Mouse (Mus musculus): Measurements from ENCODE around the gene Slc2a8. TPM values are rescaled to one million over a fixed set of nuclear protein-coding genes. Genes with fewer than 3 reads are reported as not detected.
"Not testable (repeated sequence)": the region's sequence is repeated elsewhere in the genome, so short reads cannot be mapped to it uniquely, and the experiment has no call there.

The Slc2a8 gene
- 19.2 and 20.6 TPM in 2 replicates for polyA plus RNA-seq (2015; fragmentation: Nextera tagmentation; extraction: Ambion mirVana)

GRCm38 (mm10) chr2:32981725-32982271, at the start of gene Slc2a8:
Gene Slc2a8, minus strand, starts transcription at chr2:32982083.
- ATAC-seq (ENCODE audit: low read depth) = peak; percentile 100
- H3K9me3 ChIP-seq (ENCODE audit: control insufficient read depth, low read length) = no peaks in the 10 kb centered on the region
- H3K4me1 ChIP-seq (replicated peaks; ENCODE audit: control insufficient read depth, insufficient read depth, low read length) = peaks cover 7% of the 10 kb centered on the region
- no peaks in the 10 kb centered on the region for H3K27me3 ChIP-seq (ENCODE audit: control insufficient read depth, insufficient read depth, low read depth, low read length)
- WGBS = under 1% methylated on average over 43 of the region's 50 CpGs
- H3K36me3 ChIP-seq (ENCODE audit: control insufficient read depth, insufficient read depth, low read length) = no peaks in the 10 kb centered on the region
- peak within 1 kb of the TSS; percentile 88 for H3K9ac ChIP-seq (ENCODE audit: low read length)
- peak within 1 kb of the TSS; percentile 85 for H3K4me3 ChIP-seq (ENCODE audit: low read length)
- H3K27ac ChIP-seq (ENCODE audit: low read length) = peak within 1 kb of the TSS; percentile 54; the same call in 1 of the 2 replicates
- peak within 1 kb of the TSS; percentile 100 for H3K4me2 ChIP-seq (ENCODE audit: low read depth, low read length)

- Histone ChIP-seq H3K36me3 (ENCODE audit: control insufficient read depth, insufficient read depth, low read length) (no peaks in the 10 kb centered on the region), H3K27me3 (ENCODE audit: control insufficient read depth, insufficient read depth, low read depth, low read length) (no peaks in the 10 kb centered on the region), H3K9me3 (ENCODE audit: control insufficient read depth, low read length) (no peaks in the 10 kb centered on the region), H3K27ac (ENCODE audit: low read length) (no peak overlapping the region), H3K4me3 (ENCODE audit: low read length) (no peak overlapping the region), H3K4me2 (ENCODE audit: low read depth, low read length) (no peak overlapping the region), H3K9ac (ENCODE audit: low read length) (no peak overlapping the region), H3K4me1 (replicated peaks; ENCODE audit: control insufficient read depth, insufficient read depth, low read length) (no peaks in the 10 kb centered on the region)
- peak; percentile 54 for ATAC-seq (ENCODE audit: low read depth)
- WGBS = 65% methylated on average over 4 of the region's 4 CpGs
Measured at GRCm38 (mm10) chr2:33025040-33025439, 43.2 kb upstream of the Slc2a8 start.

GRCm38 (mm10) chr2:33024564-33024963, 42.7 kb upstream of the Slc2a8 start:
- H3K4me1 ChIP-seq (replicated peaks; ENCODE audit: control insufficient read depth, insufficient read depth, low read length) = no peaks in the 10 kb centered on the region
- H3K9me3 ChIP-seq (ENCODE audit: control insufficient read depth, low read length) = no peaks in the 10 kb centered on the region
- no peak overlapping the region for H3K9ac ChIP-seq (ENCODE audit: low read length)
- H3K27ac ChIP-seq (ENCODE audit: low read length) = no peak overlapping the region; the same call in 1 of the 2 replicates
- peak; percentile 34; the same call in 1 of the 2 replicates for ATAC-seq (ENCODE audit: low read depth)
- WGBS = 67% methylated on average over 10 of the region's 10 CpGs
- H3K36me3 ChIP-seq (ENCODE audit: control insufficient read depth, insufficient read depth, low read length) = no peaks in the 10 kb centered on the region
- no peaks in the 10 kb centered on the region for H3K27me3 ChIP-seq (ENCODE audit: control insufficient read depth, insufficient read depth, low read depth, low read length)
- no peak overlapping the region for H3K4me2 ChIP-seq (ENCODE audit: low read depth, low read length)
- H3K4me3 ChIP-seq (ENCODE audit: low read length) = no peak overlapping the region

- no peaks in the 10 kb centered on the region for H3K4me1 ChIP-seq (replicated peaks; ENCODE audit: control insufficient read depth, insufficient read depth, low read length)
Measured at GRCm38 (mm10) chr2:33022846-33023245, 41.0 kb upstream of the Slc2a8 start.

GRCm38 (mm10) chr2:33018026-33018425, 36.1 kb upstream of the Slc2a8 start:
- Histone ChIP-seq H3K27me3 (ENCODE audit: control insufficient read depth, insufficient read depth, low read depth, low read length) (no peaks in the 10 kb centered on the region), H3K36me3 (ENCODE audit: control insufficient read depth, insufficient read depth, low read length) (no peaks in the 10 kb centered on the region), H3K4me1 (replicated peaks; ENCODE audit: control insufficient read depth, insufficient read depth, low read length) (no peaks in the 10 kb centered on the region), H3K9me3 (ENCODE audit: control insufficient read depth, low read length) (no peaks in the 10 kb centered on the region), H3K9ac (ENCODE audit: low read length) (no peak overlapping the region), H3K27ac (ENCODE audit: low read length) (no peak overlapping the region), H3K4me3 (ENCODE audit: low read length) (no peak overlapping the region), H3K4me2 (ENCODE audit: low read depth, low read length) (no peak overlapping the region)
- WGBS = 6% methylated on average over 6 of the region's 6 CpGs
- ATAC-seq (ENCODE audit: low read depth) = no peak

More at GRCm38 (mm10) chr2:33022846-33023245, 41.0 kb upstream of the Slc2a8 start:
- Histone ChIP-seq H3K27ac (ENCODE audit: low read length) (no peak overlapping the region), H3K4me3 (ENCODE audit: low read length) (no peak overlapping the region), H3K4me2 (ENCODE audit: low read depth, low read length) (no peak overlapping the region), H3K9me3 (ENCODE audit: control insufficient read depth, low read length) (no peaks in the 10 kb centered on the region), H3K9ac (ENCODE audit: low read length) (no peak overlapping the region), H3K36me3 (ENCODE audit: control insufficient read depth, insufficient read depth, low read length) (no peaks in the 10 kb centered on the region), H3K27me3 (ENCODE audit: control insufficient read depth, insufficient read depth, low read depth, low read length) (no peaks in the 10 kb centered on the region)
- 77% methylated on average over 6 of the region's 6 CpGs for WGBS
- no peak for ATAC-seq (ENCODE audit: low read depth)

- 74% methylated on average over 2 of the region's 2 CpGs for WGBS
- Histone ChIP-seq H3K9ac (ENCODE audit: low read length) (no peak overlapping the region), H3K9me3 (ENCODE audit: control insufficient read depth, low read length) (no peaks in the 10 kb centered on the region), H3K4me1 (replicated peaks; ENCODE audit: control insufficient read depth, insufficient read depth, low read length) (no peaks in the 10 kb centered on the region), H3K36me3 (ENCODE audit: control insufficient read depth, insufficient read depth, low read length) (no peaks in the 10 kb centered on the region), H3K4me2 (ENCODE audit: low read depth, low read length) (no peak overlapping the region), H3K27ac (ENCODE audit: low read length) (no peak overlapping the region), H3K27me3 (ENCODE audit: control insufficient read depth, insufficient read depth, low read depth, low read length) (no peaks in the 10 kb centered on the region), H3K4me3 (ENCODE audit: low read length) (no peak overlapping the region)
- ATAC-seq (ENCODE audit: low read depth) = no peak
Measured at GRCm38 (mm10) chr2:33017191-33017590, 35.3 kb upstream of the Slc2a8 start.

- Histone ChIP-seq H3K9ac (ENCODE audit: low read length) (no peak overlapping the region), H3K27ac (ENCODE audit: low read length) (no peak overlapping the region), H3K9me3 (ENCODE audit: control insufficient read depth, low read length) (no peaks in the 10 kb centered on the region), H3K4me1 (replicated peaks; ENCODE audit: control insufficient read depth, insufficient read depth, low read length) (no peaks in the 10 kb centered on the region), H3K4me2 (ENCODE audit: low read depth, low read length) (no peak overlapping the region), H3K36me3 (ENCODE audit: control insufficient read depth, insufficient read depth, low read length) (no peaks in the 10 kb centered on the region), H3K27me3 (ENCODE audit: control insufficient read depth, insufficient read depth, low read depth, low read length) (no peaks in the 10 kb centered on the region), H3K4me3 (ENCODE audit: low read length) (no peak overlapping the region)
- no peak for ATAC-seq (ENCODE audit: low read depth)
- WGBS = 86% methylated on average over 5 of the region's 5 CpGs
Measured at GRCm38 (mm10) chr2:33014877-33015276, 33.0 kb upstream of the Slc2a8 start.

GRCm38 (mm10) chr2:33009055-33009454, 27.2 kb upstream of the Slc2a8 start:
- H3K4me3 ChIP-seq (ENCODE audit: low read length); H3K9me3 ChIP-seq (ENCODE audit: control insufficient read depth, low read length); H3K36me3 ChIP-seq (ENCODE audit: control insufficient read depth, insufficient read depth, low read length); H3K9ac ChIP-seq (ENCODE audit: low read length); H3K27ac ChIP-seq (ENCODE audit: low read length); H3K27me3 ChIP-seq (ENCODE audit: control insufficient read depth, insufficient read depth, low read depth, low read length); H3K4me1 ChIP-seq (replicated peaks; ENCODE audit: control insufficient read depth, insufficient read depth, low read length); ATAC-seq (ENCODE audit: low read depth); H3K4me2 ChIP-seq (ENCODE audit: low read depth, low read length): not testable (repeated sequence)
- 85% methylated on average over 4 of the region's 4 CpGs for WGBS

GRCm38 (mm10) chr2:33005041-33005440, 23.2 kb upstream of the Slc2a8 start:
- Histone ChIP-seq H3K9me3 (ENCODE audit: control insufficient read depth, low read length) (no peaks in the 10 kb centered on the region), H3K9ac (ENCODE audit: low read length) (no peak overlapping the region), H3K36me3 (ENCODE audit: control insufficient read depth, insufficient read depth, low read length) (no peaks in the 10 kb centered on the region), H3K4me2 (ENCODE audit: low read depth, low read length) (no peak overlapping the region), H3K27me3 (ENCODE audit: control insufficient read depth, insufficient read depth, low read depth, low read length) (no peaks in the 10 kb centered on the region), H3K4me1 (replicated peaks; ENCODE audit: control insufficient read depth, insufficient read depth, low read length) (no peaks in the 10 kb centered on the region), H3K27ac (ENCODE audit: low read length) (no peak overlapping the region), H3K4me3 (ENCODE audit: low read length) (no peak overlapping the region)
- 60% methylated on average over 5 of the region's 5 CpGs for WGBS
- ATAC-seq (ENCODE audit: low read depth) = no peak

GRCm38 (mm10) chr2:33002144-33002543, 20.3 kb upstream of the Slc2a8 start:
- Histone ChIP-seq H3K4me3 (ENCODE audit: low read length) (no peak overlapping the region), H3K36me3 (ENCODE audit: control insufficient read depth, insufficient read depth, low read length) (no peaks in the 10 kb centered on the region), H3K4me1 (replicated peaks; ENCODE audit: control insufficient read depth, insufficient read depth, low read length) (no peaks in the 10 kb centered on the region), H3K27me3 (ENCODE audit: control insufficient read depth, insufficient read depth, low read depth, low read length) (no peaks in the 10 kb centered on the region), H3K4me2 (ENCODE audit: low read depth, low read length) (no peak overlapping the region), H3K9me3 (ENCODE audit: control insufficient read depth, low read length) (no peaks in the 10 kb centered on the region), H3K27ac (ENCODE audit: low read length) (no peak overlapping the region), H3K9ac (ENCODE audit: low read length) (no peak overlapping the region)
- 77% methylated on average over 7 of the region's 7 CpGs for WGBS
- no peak for ATAC-seq (ENCODE audit: low read depth)
